Mouse (Mus musculus) neural tube, embryonic 14.5 days (tissue): ENCODE results near the gene Ubl7. TPM values are rescaled to one million over a fixed set of nuclear protein-coding genes. Genes with fewer than 3 reads are reported as not detected.

Experiments used
- ATAC-seq: fragments of 200-750 bp; cut with Nextera tagmentation; 2 replicates; pipeline ENCODE4 v1.8.0; 2017; ENCODE audit warnings: low read depth, mild to moderate bottlenecking, moderate TSS enrichment, moderate library complexity
- H3K27ac ChIP-seq: fragments of 300-500 bp; sonication (generic); 2 replicates; pipeline ENCODE4 v1.5.1; 2014; ENCODE audit warnings: low read depth, mild to moderate bottlenecking, control low read depth, low read length, moderate library complexity, mixed read lengths
- H3K27me3 ChIP-seq: fragments of 300-500 bp; sonication (generic); 2 replicates; pipeline ENCODE4 v1.6.1; 2014; ENCODE audit warnings: low read length; ENCODE audit not compliant: control insufficient read depth, insufficient read depth
- H3K36me3 ChIP-seq: fragments of 300-500 bp; sonication (generic); 2 replicates; pipeline ENCODE4 v1.6.1; 2014; ENCODE audit warnings: low read length, mixed read lengths; ENCODE audit not compliant: control insufficient read depth, insufficient read depth
- H3K4me1 ChIP-seq: fragments of 300-500 bp; sonication (generic); 2 replicates; pipeline ENCODE4 v1.6.1; 2014; ENCODE audit warnings: low read length; ENCODE audit not compliant: control insufficient read depth, insufficient read depth
- H3K4me2 ChIP-seq: fragments of 300-500 bp; sonication (generic); 2 replicates; pipeline ENCODE4 v1.6.1; 2014; ENCODE audit warnings: mild to moderate bottlenecking, low read depth, low read length, control low read depth
- H3K4me3 ChIP-seq: fragments of 300-500 bp; sonication (generic); 2 replicates; pipeline ENCODE4 v1.5.1; 2014; ENCODE audit warnings: low read depth, low read length, control low read depth, mixed read lengths
- H3K9ac ChIP-seq: fragments of 300-500 bp; sonication (generic); replicated peaks from 2 replicates; pipeline ENCODE4 v1.6.1; 2014; ENCODE audit warnings: low read depth, mild to moderate bottlenecking, control low read depth, low read length, mixed read lengths
- H3K9me3 ChIP-seq: fragments of 300-500 bp; sonication (generic); 2 replicates; pipeline ENCODE4 v1.6.1; 2016; ENCODE audit warnings: low read length; ENCODE audit not compliant: control insufficient read depth
- WGBS: fragments of 180-500 bp; shearing (Covaris S2); extraction: QIAGEN DNeasy Blood & Tissue Kit; methylation state at CpG from one replicate; pipeline ENCODE4 v1.1.7; 2014; 5-methylcytosine and 5-hydroxymethylcytosine counted together
- polyA plus RNA-seq: library from polyadenylated mRNA; unstranded; fragments of >200 nt; fragmentation: Nextera tagmentation; extraction: Ambion mirVana; gene quantifications from 2 replicates; pipeline ENCODE4 v1.2.1, GENCODE M21; 2014

The Ubl7 gene
- polyA plus RNA-seq, 1 experiment from 2014 or later, result 164 TPM

GRCm38 (mm10) chr9:57974221-57974620, 63.4 kb downstream of the Ubl7 start:
- H3K27ac ChIP-seq, result no peak overlapping the region
- H3K9ac ChIP-seq, result no peak overlapping the region
- WGBS, result 59% methylated on average over 5 of the region's 5 CpGs

DNA sequence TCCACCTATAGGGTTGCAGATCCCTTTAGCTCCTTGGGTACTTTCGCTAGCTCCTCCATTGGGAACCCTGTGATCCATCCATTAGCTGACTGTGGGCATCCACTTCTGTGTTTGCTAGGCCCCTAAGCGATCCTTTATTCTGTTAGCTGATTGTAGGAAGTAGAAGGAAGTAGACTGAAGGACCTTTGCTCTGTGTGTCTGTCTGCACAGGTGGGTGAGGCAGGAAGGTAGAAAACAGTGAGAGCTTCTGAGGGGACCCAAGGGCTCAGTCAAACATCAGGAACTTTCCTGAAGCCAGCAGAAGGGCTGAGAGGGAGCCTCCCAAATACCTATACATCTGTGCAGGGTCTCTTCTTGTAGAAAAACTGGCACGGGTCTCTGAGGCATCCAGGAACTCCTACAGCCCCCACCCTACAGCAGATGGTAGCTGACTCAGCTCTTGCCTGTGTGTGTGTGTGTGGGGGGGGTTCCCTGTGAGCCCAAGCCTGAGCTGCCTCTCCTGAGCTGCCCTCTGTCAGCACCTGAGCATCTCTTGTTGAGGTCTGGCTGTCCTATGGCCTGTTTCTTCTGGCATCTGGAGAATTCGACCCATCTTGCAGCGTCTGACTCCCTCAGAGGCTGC, 64.5 kb downstream of the Ubl7 start:
- Histone ChIP-seq H3K4me2 (no peak overlapping the region), H3K4me1 (no peaks in the 10 kb centered on the region), H3K9me3 (no peaks in the 10 kb centered on the region), H3K36me3 (no peaks in the 10 kb centered on the region), H3K4me3 (no peak overlapping the region), H3K27me3 (no peaks in the 10 kb centered on the region), H3K9ac (no peak overlapping the region), H3K27ac (no peak overlapping the region)
- 82% methylated on average over 5 of the region's 5 CpGs for WGBS
- ATAC-seq, result no peak

More at GRCm38 (mm10) chr9:57974221-57974620, 63.4 kb downstream of the Ubl7 start:
- H3K27me3 ChIP-seq, result no peaks in the 10 kb centered on the region
- no peak for ATAC-seq
- H3K36me3 ChIP-seq, result no peaks in the 10 kb centered on the region
- H3K9me3 ChIP-seq, result no peaks in the 10 kb centered on the region
- no peak overlapping the region for H3K4me3 ChIP-seq
- no peak overlapping the region for H3K4me2 ChIP-seq
- H3K4me1 ChIP-seq, result 0 out of 2 replicates have a peak, but pooled peaks cover 2% of the 10 kb centered on the region

DNA sequence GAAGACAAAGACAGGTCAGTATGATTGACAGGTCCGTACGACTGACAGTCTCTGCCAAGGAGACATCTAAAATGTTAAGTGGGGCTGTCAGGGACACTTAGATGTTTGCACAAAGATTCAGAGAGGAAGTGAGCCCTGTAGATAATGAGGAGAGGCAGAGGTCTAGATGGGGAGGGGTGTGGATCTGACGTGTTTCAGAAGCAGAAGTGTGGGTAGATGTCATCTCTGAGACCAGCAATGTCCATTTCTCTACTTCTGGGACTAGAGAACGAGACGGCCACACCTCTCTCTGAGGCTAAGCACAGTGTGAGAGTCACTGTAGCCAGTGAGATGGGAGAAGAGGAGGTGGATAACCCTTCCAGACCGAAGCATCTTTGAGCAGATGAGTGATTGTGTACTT, 67.2 kb downstream of the Ubl7 start:
- Histone ChIP-seq H3K27me3 (no peaks in the 10 kb centered on the region), H3K9ac (no peak overlapping the region), H3K9me3 (no peaks in the 10 kb centered on the region), H3K36me3 (no peaks in the 10 kb centered on the region), H3K27ac (no peak overlapping the region), H3K4me2 (no peak overlapping the region), H3K4me3 (no peak overlapping the region), H3K4me1 (no peaks in the 10 kb centered on the region)
- no peak for ATAC-seq
- WGBS, result 87% methylated on average over 6 of the region's 6 CpGs

DNA sequence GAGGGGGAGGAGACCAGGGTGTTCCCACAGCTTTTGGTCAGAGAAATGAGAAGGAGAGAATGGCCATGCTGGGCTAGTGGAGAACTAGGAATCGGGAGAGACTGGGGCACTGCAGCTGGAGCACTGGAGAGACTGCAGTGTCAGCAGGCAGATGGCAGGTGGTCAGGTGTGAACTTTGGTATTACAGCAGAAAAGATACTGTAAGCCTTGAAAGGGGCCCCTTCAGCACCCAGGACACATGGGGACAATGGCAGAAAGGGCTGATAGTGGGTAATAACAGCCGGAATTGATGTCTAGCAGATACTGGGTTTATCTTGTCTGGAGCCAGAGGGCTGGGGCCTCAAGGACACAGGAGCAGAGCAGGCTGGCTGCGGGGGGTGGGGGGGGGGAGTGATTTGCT, 68.1 kb downstream of the Ubl7 start:
- 77% methylated on average over 3 of the region's 3 CpGs for WGBS
- no peaks in the 10 kb centered on the region for H3K9me3 ChIP-seq
- no peaks in the 10 kb centered on the region for H3K27me3 ChIP-seq
- no peaks in the 10 kb centered on the region for H3K36me3 ChIP-seq
- H3K4me2 ChIP-seq, result no peak overlapping the region
- ATAC-seq, result no peak
- no peaks in the 10 kb centered on the region for H3K4me1 ChIP-seq
- H3K9ac ChIP-seq, result no peak overlapping the region
- no peak overlapping the region for H3K27ac ChIP-seq
- no peak overlapping the region for H3K4me3 ChIP-seq

Other genes with a start within 250 kb of the Ubl7 start
- gene Cyp1a2, start 227.3 kb upstream of the Ubl7 start, polyA plus RNA-seq, result not detected in 2 replicates
- 0.09 and 0.13 TPM in 2 replicates for gene Cyp1a1, start 223.1 kb upstream of the Ubl7 start, polyA plus RNA-seq
- 21.9 and 26.3 TPM in 2 replicates for gene Edc3, start 202.4 kb upstream of the Ubl7 start, polyA plus RNA-seq
- gene Clk3, start 145.1 kb upstream of the Ubl7 start, polyA plus RNA-seq, result 58.5 and 64.6 TPM in 2 replicates
- gene Arid3b, start 74.2 kb upstream of the Ubl7 start, polyA plus RNA-seq, result 6.3 and 7.3 TPM in 2 replicates
- gene Sema7a, start 29.1 kb downstream of the Ubl7 start, polyA plus RNA-seq, result 5.6 and 7.2 TPM in 2 replicates
- 0.43 and 0.71 TPM in 2 replicates for gene Cyp11a1, start 95.4 kb downstream of the Ubl7 start, polyA plus RNA-seq
- gene Stra6, start 152.8 kb downstream of the Ubl7 start, polyA plus RNA-seq, result 6.0 and 28.4 TPM in 2 replicates
- gene Ccdc33, start 207.8 kb downstream of the Ubl7 start, polyA plus RNA-seq, result 0.13 TPM in 1 of 2 replicates, not detected in the other